Mouse (Mus musculus): ENCODE results near the gene Acap2. TPM values are rescaled to one million over a fixed set of nuclear protein-coding genes. Genes with fewer than 3 reads are reported as not detected.

The Acap2 gene
- polyA plus RNA-seq, 1 experiment from 2014 or later: 27.2 TPM

- Histone ChIP-seq H3K27me3 (no peaks in the 10 kb centered on the region), H3K27ac (peak overlapping the region; percentile 62), H3K4me2 (no peak overlapping the region), H3K4me3 (no peak overlapping the region), H3K4me1 (peaks cover 77% of the 10 kb centered on the region), H3K36me3 (no peaks in the 10 kb centered on the region), H3K9ac (no peak overlapping the region), H3K9me3 (no peaks in the 10 kb centered on the region)
- 85% methylated on average over 2 of the region's 2 CpGs for WGBS
- no peak for ATAC-seq (ENCODE audit: borderline replicate concordance, extremely low read depth, low FRiP score, low TSS enrichment)
These were observed 15.3 kb downstream of the Acap2 start for GRCm38 (mm10) chr16:31185757-31186156.

- Histone ChIP-seq H3K9me3 (no peaks in the 10 kb centered on the region), H3K36me3 (no peaks in the 10 kb centered on the region), H3K27ac (peak overlapping the region; percentile 47; the same call in 1 of the 2 replicates), H3K27me3 (no peaks in the 10 kb centered on the region), H3K4me3 (no peak overlapping the region), H3K4me2 (no peak overlapping the region), H3K9ac (no peak overlapping the region), H3K4me1 (peaks cover 79% of the 10 kb centered on the region)
- no peak for ATAC-seq (ENCODE audit: borderline replicate concordance, extremely low read depth, low FRiP score, low TSS enrichment)
- 44% methylated on average over 4 of the region's 4 CpGs for WGBS
These were observed 16.3 kb downstream of the Acap2 start for GRCm38 (mm10) chr16:31184727-31185126.

GRCm38 (mm10) chr16:31182576-31182975, 18.5 kb downstream of the Acap2 start:
- ATAC-seq (ENCODE audit: borderline replicate concordance, extremely low read depth, low FRiP score, low TSS enrichment): peak; percentile 89; the same call in 1 of the 2 replicates
- no peak overlapping the region for H3K4me2 ChIP-seq
- H3K27me3 ChIP-seq: no peaks in the 10 kb centered on the region
- H3K27ac ChIP-seq: peak overlapping the region; percentile 31; the same call in 1 of the 2 replicates
- H3K4me3 ChIP-seq: no peak overlapping the region
- WGBS: 50% methylated on average over 9 of the region's 9 CpGs
- no peaks in the 10 kb centered on the region for H3K9me3 ChIP-seq
- no peak overlapping the region for H3K9ac ChIP-seq
- peaks cover 61% of the 10 kb centered on the region for H3K4me1 ChIP-seq
- no peaks in the 10 kb centered on the region for H3K36me3 ChIP-seq

- no peak overlapping the region for H3K4me2 ChIP-seq
- no peak overlapping the region for H3K27ac ChIP-seq
- H3K4me3 ChIP-seq: no peak overlapping the region
- H3K4me1 ChIP-seq: peaks cover 50% of the 10 kb centered on the region
- H3K9me3 ChIP-seq: no peaks in the 10 kb centered on the region
- ATAC-seq (ENCODE audit: borderline replicate concordance, extremely low read depth, low FRiP score, low TSS enrichment): no peak
- WGBS: 68% methylated on average over 8 of the region's 8 CpGs
- no peaks in the 10 kb centered on the region for H3K36me3 ChIP-seq
- H3K9ac ChIP-seq: no peak overlapping the region
- no peaks in the 10 kb centered on the region for H3K27me3 ChIP-seq
These were observed 20.2 kb downstream of the Acap2 start for GRCm38 (mm10) chr16:31180843-31181242.

- Histone ChIP-seq H3K27me3 (no peaks in the 10 kb centered on the region), H3K36me3 (no peaks in the 10 kb centered on the region), H3K4me3 (no peak overlapping the region), H3K4me1 (peaks cover 39% of the 10 kb centered on the region), H3K9ac (no peak overlapping the region), H3K27ac (no peak overlapping the region), H3K4me2 (no peak overlapping the region), H3K9me3 (no peaks in the 10 kb centered on the region)
- ATAC-seq (ENCODE audit: borderline replicate concordance, extremely low read depth, low FRiP score, low TSS enrichment): no peak
- 64% methylated on average over 5 of the region's 5 CpGs for WGBS
These were observed 21.7 kb downstream of the Acap2 start for GRCm38 (mm10) chr16:31179384-31179783.

GRCm38 (mm10) chr16:31174880-31175638, 26.0 kb downstream of the Acap2 start:
- ATAC-seq (ENCODE audit: borderline replicate concordance, extremely low read depth, low FRiP score, low TSS enrichment): no peak
- Histone ChIP-seq H3K9me3 (no peaks in the 10 kb centered on the region), H3K4me2 (no peak overlapping the region), H3K36me3 (no peaks in the 10 kb centered on the region), H3K27ac (no peak overlapping the region), H3K27me3 (no peaks in the 10 kb centered on the region), H3K4me1 (peaks cover 13% of the 10 kb centered on the region; the same call in 1 of the 2 replicates), H3K4me3 (no peak overlapping the region), H3K9ac (no peak overlapping the region)
- 67% methylated on average over 9 of the region's 9 CpGs for WGBS

GRCm38 (mm10) chr16:31172229-31172628, 28.8 kb downstream of the Acap2 start:
- no peak overlapping the region for H3K4me2 ChIP-seq
- H3K9me3 ChIP-seq: no peaks in the 10 kb centered on the region
- peaks cover 19% of the 10 kb centered on the region for H3K4me1 ChIP-seq
- H3K27ac ChIP-seq: no peak overlapping the region
- H3K9ac ChIP-seq: no peak overlapping the region
- H3K36me3 ChIP-seq: no peaks in the 10 kb centered on the region
- no peak for ATAC-seq (ENCODE audit: borderline replicate concordance, extremely low read depth, low FRiP score, low TSS enrichment)
- WGBS: 78% methylated on average over 3 of the region's 3 CpGs
- no peak overlapping the region for H3K4me3 ChIP-seq
- no peaks in the 10 kb centered on the region for H3K27me3 ChIP-seq

GRCm38 (mm10) chr16:31171418-31171817, 29.6 kb downstream of the Acap2 start:
- H3K27ac ChIP-seq: no peak overlapping the region
- no peaks in the 10 kb centered on the region for H3K9me3 ChIP-seq
- H3K27me3 ChIP-seq: no peaks in the 10 kb centered on the region
- no peak for ATAC-seq (ENCODE audit: borderline replicate concordance, extremely low read depth, low FRiP score, low TSS enrichment)
- no peak overlapping the region for H3K4me2 ChIP-seq
- H3K4me1 ChIP-seq: peaks cover 19% of the 10 kb centered on the region
- H3K4me3 ChIP-seq: no peak overlapping the region
- H3K9ac ChIP-seq: no peak overlapping the region
- H3K36me3 ChIP-seq: no peaks in the 10 kb centered on the region

- Histone ChIP-seq H3K36me3 (no peaks in the 10 kb centered on the region), H3K27ac (no peak overlapping the region), H3K9ac (no peak overlapping the region), H3K27me3 (no peaks in the 10 kb centered on the region), H3K4me2 (no peak overlapping the region), H3K4me3 (no peak overlapping the region), H3K9me3 (no peaks in the 10 kb centered on the region), H3K4me1 (peaks cover 26% of the 10 kb centered on the region)
- 93% methylated on average over 8 of the region's 8 CpGs for WGBS
- no peak for ATAC-seq (ENCODE audit: borderline replicate concordance, extremely low read depth, low FRiP score, low TSS enrichment)
These were observed 30.7 kb downstream of the Acap2 start for GRCm38 (mm10) chr16:31170297-31170696.

GRCm38 (mm10) chr16:31169596-31169995, 31.4 kb downstream of the Acap2 start:
- no peaks in the 10 kb centered on the region for H3K27me3 ChIP-seq
- no peak overlapping the region for H3K27ac ChIP-seq
- no peaks in the 10 kb centered on the region for H3K36me3 ChIP-seq
- H3K9ac ChIP-seq: no peak overlapping the region
- no peaks in the 10 kb centered on the region for H3K9me3 ChIP-seq
- ATAC-seq (ENCODE audit: borderline replicate concordance, extremely low read depth, low FRiP score, low TSS enrichment): no peak
- no peak overlapping the region for H3K4me3 ChIP-seq
- no peak overlapping the region for H3K4me2 ChIP-seq
- peaks cover 31% of the 10 kb centered on the region for H3K4me1 ChIP-seq

- Histone ChIP-seq H3K27ac (no peak overlapping the region), H3K9me3 (no peaks in the 10 kb centered on the region), H3K27me3 (no peaks in the 10 kb centered on the region), H3K4me3 (no peak overlapping the region), H3K4me2 (no peak overlapping the region), H3K9ac (no peak overlapping the region), H3K36me3 (no peaks in the 10 kb centered on the region), H3K4me1 (peaks cover 31% of the 10 kb centered on the region)
- ATAC-seq (ENCODE audit: borderline replicate concordance, extremely low read depth, low FRiP score, low TSS enrichment): no peak
- WGBS: 53% methylated on average over 7 of the region's 7 CpGs
These were observed 33.1 kb downstream of the Acap2 start for GRCm38 (mm10) chr16:31167934-31168333.

GRCm38 (mm10) chr16:31167017-31167887, 33.8 kb downstream of the Acap2 start:
- Histone ChIP-seq H3K9ac (no peak overlapping the region), H3K27me3 (no peaks in the 10 kb centered on the region), H3K4me3 (no peak overlapping the region), H3K9me3 (no peaks in the 10 kb centered on the region), H3K4me2 (no peak overlapping the region), H3K36me3 (no peaks in the 10 kb centered on the region), H3K4me1 (peaks cover 27% of the 10 kb centered on the region), H3K27ac (no peak overlapping the region)
- 58% methylated on average over 10 of the region's 10 CpGs for whole genome bisulfite sequencing
- no peak for ATAC-seq (ENCODE audit: borderline replicate concordance, extremely low read depth, low FRiP score, low TSS enrichment)
